Mouse (Mus musculus) testis, adult 2 months (tissue): ENCODE measurements around the gene Olfr1438-ps1.

Experiments used
- CTCF ChIP-seq: fragments of 200-500 bp; IDR thresholded peaks from 2 replicates; pipeline ENCODE4 v1.5.1; 2012; ENCODE audit warnings: low read depth, mild to moderate bottlenecking, inconsistent platforms, low read length, moderate library complexity; ENCODE audit not compliant: control insufficient read depth, insufficient read depth, insufficient replicate concordance
- POLR2A ChIP-seq: fragments of 200-500 bp; IDR thresholded peaks from 2 replicates; pipeline ENCODE4 v1.6.1; 2012; ENCODE audit warnings: low read depth, mild to moderate bottlenecking, inconsistent platforms, low read length, moderate library complexity; ENCODE audit not compliant: control insufficient read depth

DNA sequence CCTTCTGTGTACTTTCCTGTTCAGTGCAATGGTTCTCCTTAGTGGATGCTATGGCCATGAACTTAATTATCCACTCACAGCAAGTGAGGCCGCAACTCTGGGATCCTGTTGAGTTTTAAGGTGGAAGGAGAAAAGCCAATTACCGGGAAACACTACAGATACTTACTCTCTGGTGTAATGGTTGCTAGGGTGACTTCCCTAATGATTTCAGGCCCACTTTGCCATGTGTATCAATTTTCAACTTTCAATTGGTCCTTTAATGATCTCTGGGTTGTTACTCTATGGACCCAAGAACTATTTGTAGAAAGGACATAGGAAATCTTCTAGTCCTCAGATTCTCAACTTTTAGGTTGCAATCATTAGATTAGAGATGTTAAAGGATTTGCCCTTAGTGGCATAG lies 10.7 kb downstream of the Olfr1438-ps1 start, which contains the start of gene Olfr1437:
- no peak for TF ChIP-seq CTCF
- no peak for TF ChIP-seq POLR2A
